Mouse (Mus musculus) embryonic stem cell, embryonic (primary cell): ENCODE measurements at regions not wholly inside any gene's neighbourhood (a gene's known extent, or its start where the extent isn't known, plus 50 kb on each side); places are given as distances from the start of the nearest gene placed in this dataset.

Experiments used
- CTCF ChIA-PET, 4 experiments: fragments of 300-600 bp in 2 of 4; fragments of 350-600 bp in 2 of 4; sonication (Branson Sonifier 250); formaldehyde crosslinking; loops; one replicate each; lab custom pipeline; 2022; ENCODE audit warnings: inconsistent platforms in 2 of 4; lab: Charles Lee
- POLR2A ChIA-PET, 4 experiments: fragments of 300-600 bp in 2 of 4; fragments of 350-600 bp in 2 of 4; sonication (Branson Sonifier 250); formaldehyde crosslinking; loops; one replicate each; lab custom pipeline; 2022; ENCODE audit warnings: antibody characterized with exemption in 4 of 4, inconsistent platforms in 1 of 4; lab: Charles Lee

DNA sequence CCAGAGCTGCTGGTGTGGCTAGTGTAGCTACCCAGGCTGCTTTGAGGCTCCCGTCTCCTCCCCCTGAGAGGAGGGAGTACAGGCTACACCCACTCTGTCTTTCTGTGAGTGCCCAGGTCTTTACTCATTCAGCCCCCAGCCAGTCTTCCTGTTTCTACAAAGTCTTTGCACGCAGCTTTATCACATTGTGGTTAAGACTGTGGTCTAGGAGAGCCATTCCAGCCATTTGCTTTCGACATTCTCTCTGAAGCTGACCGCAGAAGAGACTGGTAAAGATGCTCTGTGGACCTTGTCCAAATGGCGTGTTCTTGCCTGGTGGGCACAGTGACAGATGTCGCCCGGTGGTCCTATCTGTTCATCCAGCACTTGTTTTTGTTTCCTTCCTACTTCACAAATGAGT lies 62.0 kb downstream of the Tpra1 start:
- CTCF ChIA-PET, result interaction anchor here in 2 of 4 experiments (0.9 to 1.0 kb wide), 2 partner anchors 15 to 41 kb away, joined by 3 to 5 read pairs; no protein-coding TSS in a partner anchor
- POLR2A ChIA-PET, result interaction anchor here in 1 of 4 experiments (0.5 kb wide), 1 partner anchor 489 kb away, joined by 4 read pairs; no protein-coding TSS in a partner anchor

DNA sequence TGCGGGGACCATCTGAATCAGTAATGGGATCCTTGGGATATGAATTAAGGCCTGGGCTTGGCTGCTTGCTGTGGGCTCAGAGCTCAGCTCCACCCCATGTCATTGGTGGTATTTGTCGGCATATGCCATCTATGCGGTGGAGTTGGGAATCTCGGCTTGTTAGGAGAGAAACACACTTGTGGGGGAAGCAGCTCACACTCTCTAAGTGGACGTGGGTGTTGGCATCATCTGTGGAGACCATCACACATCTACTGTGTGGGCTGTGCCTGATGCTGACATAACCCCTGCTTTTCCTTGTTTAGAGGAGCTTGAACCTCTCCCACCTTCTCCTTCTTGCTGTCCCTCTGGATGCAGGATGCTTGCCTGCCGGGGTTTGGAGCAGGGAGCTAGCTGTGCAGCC lies 62.9 kb downstream of the Tpra1 start:
- ChIA-PET POLR2A (no interaction called here), CTCF (interaction anchor here in 1 of 4 experiments (0.7 to 1.3 kb wide), 2 partner anchors 29 to 985 kb away, joined by 3 read pairs; no protein-coding TSS in a partner anchor)

DNA sequence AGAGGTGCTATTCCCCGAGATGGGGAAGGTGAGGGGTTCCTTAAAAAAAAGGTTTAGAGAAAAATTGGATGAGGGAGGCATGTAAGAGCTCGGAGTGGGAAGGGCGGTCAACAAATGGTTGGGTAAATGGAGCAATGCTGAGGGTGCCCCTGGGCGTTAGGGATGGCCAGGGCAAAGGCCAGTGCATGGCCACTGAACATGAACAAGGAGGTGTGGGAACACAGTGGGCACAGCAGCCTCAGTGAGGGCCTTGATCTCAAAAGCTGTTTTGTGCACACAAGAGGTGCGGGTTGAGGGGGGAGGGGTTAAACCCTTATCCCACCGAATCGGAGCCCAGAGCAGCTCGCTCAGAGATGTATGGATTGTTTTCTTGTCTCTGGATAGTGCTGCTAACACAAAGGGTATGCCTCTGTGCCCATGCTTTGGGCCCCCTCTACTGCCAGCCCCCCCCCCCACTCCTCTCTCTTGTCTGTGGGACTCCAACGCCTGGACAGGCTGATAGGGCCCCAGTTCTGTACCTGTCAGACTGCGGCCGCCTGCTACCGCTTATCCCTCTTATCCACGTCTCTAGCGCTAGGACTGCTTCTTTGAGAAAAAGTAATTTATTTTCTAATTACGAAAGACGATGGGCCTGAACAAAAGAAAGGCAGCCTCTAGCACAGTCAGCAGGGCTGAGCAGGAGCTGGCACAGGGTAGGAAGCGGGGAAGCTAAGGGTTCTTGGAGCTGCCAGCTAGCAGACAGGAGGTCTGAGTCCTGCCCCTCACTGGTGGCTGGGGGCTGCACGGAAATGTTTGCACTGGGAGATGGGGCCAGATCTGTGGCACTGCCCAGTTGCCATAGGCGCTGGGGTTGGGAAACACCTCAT lies 63.5 kb downstream of the Tpra1 start:
- ChIA-PET CTCF (interaction anchor here in 2 of 4 experiments (0.7 to 1.3 kb wide), 4 partner anchors 27 to 985 kb away, joined by 3 to 7 read pairs (median 3); no protein-coding TSS in a partner anchor), POLR2A (interaction anchor here in 1 of 4 experiments (0.6 to 1.0 kb wide), 2 partner anchors 38 to 648 kb away, joined by 3 to 4 read pairs; no protein-coding TSS in a partner anchor)

DNA sequence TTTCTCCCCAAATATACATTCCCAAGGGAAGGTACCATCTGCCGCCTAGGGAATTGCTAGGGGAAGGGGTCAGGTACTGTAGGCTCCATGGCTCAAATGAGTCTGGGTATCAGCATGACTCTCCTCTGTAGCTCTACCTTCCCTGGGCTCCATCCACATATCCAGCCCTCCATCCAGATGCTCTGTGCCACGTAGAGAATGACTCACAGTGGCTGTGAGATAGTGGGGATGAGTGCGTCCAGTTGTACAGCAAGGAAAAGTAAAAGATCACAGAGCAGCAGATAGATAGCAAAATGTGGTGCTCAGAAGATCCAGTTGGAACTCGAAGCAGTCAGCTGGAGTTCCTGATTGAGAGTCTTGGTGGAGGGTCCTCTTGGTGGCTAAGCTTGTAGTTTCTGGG lies 64.5 kb downstream of the Tpra1 start:
- ChIA-PET POLR2A (interaction anchor here in 2 of 4 experiments (0.8 to 1.2 kb wide), 3 partner anchors 12 to 39 kb away, joined by 3 to 4 read pairs (median 3); no protein-coding TSS in a partner anchor), CTCF (interaction anchor here in 1 of 4 experiments (1.3 kb wide), 1 partner anchor 30 kb away, joined by 3 read pairs; no protein-coding TSS in a partner anchor)

DNA sequence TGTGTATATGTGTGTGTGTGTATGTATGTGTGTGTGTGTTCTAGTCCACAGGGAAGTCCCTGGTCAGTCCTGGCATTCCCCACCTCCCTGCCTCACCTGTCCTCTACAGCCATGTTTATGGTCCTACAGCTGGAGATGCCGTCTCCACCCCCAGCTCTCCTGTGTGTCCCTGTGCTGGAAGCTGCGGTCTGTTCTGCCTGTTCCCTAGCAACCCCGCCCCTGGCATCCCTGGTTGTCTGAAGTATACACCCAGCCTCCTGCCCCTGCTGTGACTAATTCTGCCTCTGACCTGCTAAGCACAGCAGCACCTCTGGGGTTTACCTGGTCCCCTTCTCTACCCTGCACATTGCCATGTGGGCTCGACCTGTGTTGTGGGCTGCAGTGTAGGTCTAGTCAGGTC lies 66.8 kb downstream of the Tpra1 start:
- ChIA-PET CTCF (interaction anchor here in 2 of 4 experiments (0.6 to 1.2 kb wide), 4 partner anchors 113 to 1569 kb away, joined by 3 to 12 read pairs (median 6); no protein-coding TSS in a partner anchor), POLR2A (interaction anchor here in 1 of 4 experiments (0.6 kb wide), 1 partner anchor 52 kb away, joined by 3 read pairs; no protein-coding TSS in a partner anchor)

DNA sequence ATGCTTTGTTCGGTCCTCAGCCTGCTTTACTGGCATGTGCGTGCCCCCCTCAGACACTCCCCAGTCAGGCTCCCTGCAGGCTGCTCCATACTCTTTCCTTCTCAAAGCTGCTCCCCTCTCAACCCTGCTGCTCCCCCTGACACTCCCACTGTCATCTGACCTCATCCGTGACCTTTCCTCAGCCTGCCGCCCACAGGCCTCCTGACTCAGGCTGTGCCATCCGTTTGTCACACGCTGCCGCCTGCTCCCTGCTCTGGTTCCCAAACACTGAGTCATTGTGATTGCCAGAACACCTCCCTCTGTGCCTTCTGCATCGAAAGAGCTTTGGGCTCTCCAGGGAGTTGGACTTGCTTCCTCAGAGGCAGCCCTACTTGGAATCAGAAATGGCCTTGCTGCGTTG lies 69.7 kb downstream of the Tpra1 start:
- ChIA-PET POLR2A (interaction anchor here in 3 of 4 experiments (0.8 to 1.6 kb wide), 3 partner anchors 13 to 49 kb away, joined by 3 read pairs; no protein-coding TSS in a partner anchor), CTCF (interaction anchor here in 3 of 4 experiments (0.8 to 1.3 kb wide), 4 partner anchors 8 to 661 kb away, joined by 3 to 5 read pairs (median 3); no protein-coding TSS in a partner anchor)

DNA sequence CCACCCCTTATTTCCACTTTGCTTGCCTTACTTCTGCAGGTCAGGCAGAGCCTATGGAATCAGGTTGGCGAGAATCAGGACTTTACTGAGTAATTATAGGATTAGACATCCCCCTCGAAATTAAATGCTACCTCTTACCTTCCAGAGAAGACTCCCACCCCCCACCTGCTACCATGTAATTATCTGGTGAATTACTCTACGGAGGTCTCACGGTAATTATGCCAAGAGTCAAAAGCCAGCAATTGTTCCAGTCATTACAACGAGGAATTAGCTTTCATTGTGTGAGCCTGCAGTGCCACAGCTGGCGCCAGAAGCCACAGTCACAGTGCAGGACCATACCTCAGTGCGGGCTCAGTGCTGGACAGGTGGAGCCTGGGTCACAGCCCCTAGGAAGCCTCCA lies 72.4 kb downstream of the Tpra1 start:
- CTCF ChIA-PET, result no interaction called here
- POLR2A ChIA-PET, result no interaction called here

DNA sequence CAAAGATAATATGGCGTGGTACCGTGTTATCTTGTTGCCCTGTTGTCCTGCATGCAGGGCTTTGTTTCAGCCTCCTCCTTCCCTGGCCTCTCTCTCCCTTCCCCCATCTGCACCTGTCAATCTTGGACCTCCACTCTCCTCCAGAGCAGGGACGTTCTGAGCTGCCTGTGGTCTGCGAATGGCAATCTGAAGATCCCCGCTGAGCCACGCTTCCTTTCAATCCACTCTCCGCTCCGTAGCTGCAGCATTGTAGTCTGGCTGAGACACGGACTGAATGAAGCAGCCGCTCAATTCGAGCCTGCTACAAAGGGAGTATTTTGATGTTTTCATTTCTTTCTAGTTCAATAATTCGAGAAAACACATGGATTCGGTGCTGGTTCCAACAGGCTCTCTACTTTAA lies 74.5 kb downstream of the Tpra1 start:
- CTCF ChIA-PET, result interaction anchor here in 2 of 4 experiments (0.6 to 1.2 kb wide), 2 partner anchors 60 to 497 kb away, joined by 4 to 6 read pairs; no protein-coding TSS in a partner anchor
- POLR2A ChIA-PET, result interaction anchor here in 2 of 4 experiments (1.1 to 1.5 kb wide), 4 partner anchors 13 to 27 kb away, joined by 3 to 6 read pairs (median 4); no protein-coding TSS in a partner anchor

DNA sequence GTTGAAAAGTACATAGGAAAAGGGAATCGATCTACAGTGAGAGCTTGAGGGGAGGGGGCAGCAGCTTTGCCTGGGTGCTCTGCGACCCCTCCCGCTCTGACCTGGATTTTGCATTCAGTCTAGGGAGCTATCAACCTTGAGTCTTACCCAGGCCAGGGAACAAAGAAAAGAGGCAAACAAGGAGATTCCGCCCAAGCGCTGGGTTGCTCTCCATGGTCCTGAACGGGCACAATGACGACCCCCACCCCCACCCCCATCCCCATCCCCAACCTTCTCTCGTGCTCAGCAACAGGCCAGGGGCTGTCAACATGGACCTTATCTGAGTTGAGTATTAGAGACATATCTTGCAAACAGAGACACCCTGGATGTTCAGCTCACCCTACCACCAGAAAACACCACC lies 74.9 kb downstream of the Tpra1 start:
- POLR2A ChIA-PET, result interaction anchor here in 2 of 4 experiments (1.1 to 1.5 kb wide), 4 partner anchors 13 to 27 kb away, joined by 3 to 6 read pairs (median 4); no protein-coding TSS in a partner anchor
- CTCF ChIA-PET, result interaction anchor here in 3 of 4 experiments (0.6 to 1.2 kb wide), 3 partner anchors 61 to 498 kb away, joined by 3 to 6 read pairs (median 4); no protein-coding TSS in a partner anchor

DNA sequence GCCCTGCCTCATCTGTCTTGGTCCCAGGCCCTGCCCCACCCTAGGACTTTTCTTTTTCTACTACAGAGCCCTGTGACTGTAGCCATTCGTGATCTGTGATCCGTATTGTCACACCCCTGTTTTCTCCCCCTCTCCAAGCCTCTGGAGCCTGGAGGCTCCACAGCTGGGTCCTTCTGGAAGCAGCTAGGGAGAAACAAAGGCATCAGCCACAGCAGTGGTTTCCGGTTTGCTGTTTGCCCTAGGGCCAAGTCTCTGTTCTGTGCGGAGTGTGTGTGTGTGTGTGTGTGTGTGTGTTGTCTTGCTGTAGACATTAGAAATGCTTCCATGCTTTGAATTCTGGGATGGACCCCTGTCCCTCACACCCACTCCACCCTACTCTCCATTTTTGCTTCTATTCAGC lies 76.9 kb downstream of the Tpra1 start:
- ChIA-PET CTCF (interaction anchor here in 3 of 4 experiments (0.6 to 1.6 kb wide), 4 partner anchors 15 to 856 kb away, joined by 3 to 6 read pairs (median 4); no protein-coding TSS in a partner anchor), POLR2A (interaction anchor here in 2 of 4 experiments (1.0 to 1.3 kb wide), 2 partner anchors 12 to 30 kb away, joined by 3 to 6 read pairs; no protein-coding TSS in a partner anchor)

DNA sequence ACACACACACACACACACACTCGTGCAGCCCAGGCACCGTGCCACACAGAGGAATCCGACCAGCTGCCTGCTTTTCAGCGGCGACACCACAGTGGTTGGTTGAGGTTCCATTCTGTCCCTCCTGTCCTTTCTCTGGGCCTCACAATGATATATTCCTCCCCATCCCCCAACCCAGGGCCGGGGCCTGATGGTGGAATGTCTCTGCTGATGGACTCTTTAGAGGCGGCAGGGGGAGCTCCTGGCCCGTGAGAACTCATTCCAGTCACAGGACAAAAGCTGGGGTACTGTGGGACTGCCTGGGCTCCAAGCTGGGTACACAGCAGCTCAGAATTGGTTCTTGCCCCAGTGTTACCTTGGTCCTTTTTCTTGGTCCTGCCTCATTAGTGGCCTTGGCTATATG lies 78.1 kb downstream of the Tpra1 start:
- ChIA-PET CTCF (interaction anchor here (0.5 to 1.6 kb wide), 28 partner anchors 9 to 624 kb away, joined by 3 to 7 read pairs (median 4); partner anchors contain the start of gene Abtb1 (in 1 of the 4)), POLR2A (interaction anchor here (0.6 to 1.3 kb wide), 7 partner anchors 10 to 430 kb away, joined by 3 to 6 read pairs (median 3); partner anchors contain the start of gene Mcm2 (in 1 of the 4))

DNA sequence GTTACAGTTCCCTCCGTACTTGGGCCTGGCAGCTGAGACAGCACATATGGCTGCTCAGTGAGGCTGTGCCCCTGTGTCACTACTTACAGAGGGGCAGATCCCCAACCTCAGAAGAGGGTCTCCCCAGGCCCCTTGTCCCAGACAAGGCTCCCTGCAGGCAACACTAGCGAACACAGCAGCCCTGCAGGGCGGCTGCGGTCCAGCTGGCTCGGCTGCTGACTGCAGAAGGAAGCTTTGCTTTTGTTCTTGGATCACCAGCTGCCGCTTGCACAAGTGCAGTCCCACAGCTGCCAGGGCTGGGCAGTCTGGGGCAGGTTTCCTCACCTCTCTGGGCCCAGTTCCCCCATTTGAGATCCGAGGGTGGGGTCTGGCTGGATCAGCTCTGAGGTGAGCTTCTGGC lies 79.5 kb downstream of the Tpra1 start:
- ChIA-PET CTCF (no interaction called here), POLR2A (interaction anchor here in 2 of 4 experiments (0.7 kb wide), 2 partner anchors 133 to 294 kb away, joined by 3 read pairs; no protein-coding TSS in a partner anchor)

DNA sequence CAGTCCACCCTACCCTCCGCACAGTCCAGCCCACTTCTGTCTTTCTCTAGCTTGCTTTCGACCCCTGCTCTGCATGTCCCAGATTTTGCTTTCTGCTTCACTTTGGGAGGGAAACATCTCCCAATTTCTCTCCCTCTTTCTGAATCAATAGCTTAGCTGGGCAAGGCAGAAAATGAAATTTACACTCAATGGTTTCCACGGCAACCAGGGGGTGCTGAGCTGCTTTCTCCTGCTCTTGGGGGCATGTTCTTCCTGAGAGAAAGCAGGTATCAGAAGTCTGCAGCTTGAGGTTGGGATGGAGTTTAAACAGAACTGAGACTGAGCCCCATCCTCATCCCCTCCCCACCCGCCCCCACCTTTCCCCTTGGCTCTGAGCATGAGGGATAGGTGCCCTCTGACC lies 82.1 kb downstream of the Tpra1 start:
- ChIA-PET CTCF (interaction anchor here in 2 of 4 experiments (0.7 to 1.5 kb wide), 2 partner anchors 21 to 50 kb away, joined by 3 to 4 read pairs; no protein-coding TSS in a partner anchor), POLR2A (interaction anchor here in 1 of 4 experiments (1.0 kb wide), 1 partner anchor 9 kb away, joined by 4 read pairs; no protein-coding TSS in a partner anchor)

DNA sequence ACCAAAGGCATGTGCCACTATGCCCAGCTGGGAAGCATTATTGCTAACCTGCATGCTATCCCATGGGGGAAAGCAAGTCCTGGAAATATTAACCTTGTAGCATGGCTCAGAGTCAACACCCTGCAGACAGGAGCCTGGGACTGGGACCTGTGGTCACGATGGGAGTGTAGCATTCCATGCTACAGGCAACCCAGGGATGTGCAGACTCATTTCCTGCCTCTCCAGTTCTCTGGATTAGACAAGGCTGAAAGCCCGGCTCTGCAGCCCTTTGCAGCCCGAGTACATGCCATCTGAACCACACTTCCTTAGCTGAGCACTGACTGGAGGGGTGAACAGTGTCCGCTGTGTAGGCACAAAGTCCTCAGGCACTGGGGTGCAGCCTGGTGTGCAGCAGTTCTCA lies 82.8 kb downstream of the Tpra1 start:
- CTCF ChIA-PET, result interaction anchor here in 2 of 4 experiments (0.7 kb wide), 2 partner anchors 49 to 69 kb away, joined by 3 to 4 read pairs; no protein-coding TSS in a partner anchor
- POLR2A ChIA-PET, result no interaction called here

DNA sequence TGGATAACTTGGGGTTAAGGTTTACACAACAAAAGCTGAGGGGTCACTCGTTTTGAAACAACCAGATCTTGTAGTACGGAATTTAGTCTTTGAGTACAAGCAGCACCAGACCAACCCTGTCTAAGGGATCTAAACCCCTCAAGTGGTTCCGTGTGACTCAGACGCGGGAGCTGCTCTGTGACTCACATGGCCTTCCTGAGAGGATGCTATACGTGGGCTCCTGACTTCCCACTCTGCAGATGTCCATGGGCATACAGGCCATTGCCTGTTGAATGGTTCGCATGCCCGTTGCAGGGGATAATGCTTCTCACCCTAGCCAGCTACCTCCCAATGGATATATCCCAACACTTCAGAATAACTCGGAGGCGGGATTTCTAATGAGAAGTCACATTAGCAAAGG lies 86.5 kb downstream of the Tpra1 start:
- CTCF ChIA-PET, result interaction anchor here in 1 of 4 experiments (0.7 kb wide), 1 partner anchor 26 kb away, joined by 5 read pairs; no protein-coding TSS in a partner anchor
- POLR2A ChIA-PET, result interaction anchor here in 1 of 4 experiments (1.0 kb wide), 1 partner anchor 19 kb away, joined by 7 read pairs; no protein-coding TSS in a partner anchor

DNA sequence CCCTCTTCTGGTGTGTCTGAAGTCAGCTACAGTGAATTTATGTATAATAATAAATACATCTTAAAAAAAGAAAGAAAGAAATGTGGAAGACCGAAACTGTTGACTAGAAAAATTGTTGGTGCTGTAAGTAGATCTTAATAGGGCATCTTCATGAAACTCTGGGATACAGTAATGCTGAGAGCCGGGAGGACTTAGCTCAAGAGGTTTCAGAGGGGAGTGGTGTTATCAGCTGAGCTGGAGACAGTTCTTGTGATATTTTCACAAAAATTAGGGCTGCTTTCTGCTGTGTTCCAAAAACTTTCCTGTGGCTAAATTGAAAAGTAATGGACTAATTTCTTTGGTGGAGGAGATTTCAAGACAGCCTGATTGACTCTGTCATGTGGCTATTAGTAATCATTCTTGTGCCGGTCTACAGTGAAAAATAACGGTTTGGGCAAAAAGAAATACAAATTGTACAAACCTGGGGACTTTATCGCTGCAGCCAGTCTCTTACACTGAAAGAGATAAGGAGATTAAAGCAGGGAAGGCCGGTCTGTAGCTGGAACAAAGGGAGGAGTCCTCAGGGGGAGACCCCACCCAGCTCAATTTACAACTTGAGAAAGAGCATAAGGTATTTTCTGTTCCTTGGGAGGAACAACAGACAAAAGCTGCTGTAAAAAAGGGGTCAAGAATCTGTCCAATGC lies 87.7 kb downstream of the Tpra1 start:
- POLR2A ChIA-PET, result interaction anchor here in 2 of 4 experiments (0.8 to 1.7 kb wide), 5 partner anchors 9 to 18 kb away, joined by 3 to 6 read pairs (median 4); no protein-coding TSS in a partner anchor

DNA sequence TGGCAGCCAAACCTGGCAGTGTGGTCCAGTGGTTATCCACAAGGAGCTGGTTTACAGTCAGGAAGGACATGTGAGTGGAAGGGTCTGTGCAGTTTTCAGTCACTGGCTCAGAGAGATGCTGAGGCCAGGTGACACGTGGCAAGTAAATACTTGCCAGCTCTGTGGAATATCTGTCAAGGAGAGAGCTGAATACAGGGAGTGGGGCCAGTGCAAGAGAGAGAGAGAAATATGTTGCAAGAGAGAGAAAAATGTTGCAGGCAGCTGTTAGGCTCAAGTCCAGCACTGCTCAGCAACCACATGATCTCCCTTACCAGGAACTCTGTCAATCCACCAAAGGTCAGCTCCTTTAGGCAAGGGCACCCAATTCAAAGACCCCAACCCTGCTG lies 88.2 kb downstream of the Tpra1 start:
- POLR2A ChIA-PET, result interaction anchor here in 2 of 4 experiments (0.7 to 1.7 kb wide), 6 partner anchors 10 to 638 kb away, joined by 3 to 6 read pairs (median 4); no protein-coding TSS in a partner anchor
- CTCF ChIA-PET, result interaction anchor here (0.6 to 1.3 kb wide), 10 partner anchors 10 to 1575 kb away, joined by 3 to 4 read pairs (median 3); no protein-coding TSS in a partner anchor

More for the DNA sequence above, 87.7 kb downstream of the Tpra1 start:
- CTCF ChIA-PET, result interaction anchor here (0.6 to 1.3 kb wide), 8 partner anchors 9 to 1576 kb away, joined by 3 to 4 read pairs (median 3); no protein-coding TSS in a partner anchor
